ENCODE assay signal across 19 mouse cellular contexts in genomic region chr6:124345096-124345495, GRCm38 (mm10). TPM values are rescaled to one million over a fixed set of nuclear protein-coding genes. Genes with fewer than 3 reads are reported as not detected.
DNase-seq lines count a peak whose midpoint lies in the region; ATAC-seq and TF ChIP-seq lines count a peak whose summit lies in the region.
"Had no signal": no experiment of that assay in that cellular context is flagged by ENCODE, and none has a peak within 500 bp of the region (broad histone marks: within the 10 kb centered on the region; RNA-seq: fewer than 3 reads in every experiment).

No protein-coding gene starts in this region.

- no peak for DNase-seq in frontal cortex, postnatal 14 days (ENCODE audit: low spot score in 2 of 2)
- DNase-seq in left cerebral cortex, postnatal 25 days (ENCODE audit: low spot score in 2 of 2): peak; percentile 15 to 77
- no peak for DNase-seq in left cerebral cortex, adult 2 months (ENCODE audit: extremely low spot score in 1 of 2, low spot score in 2 of 2)
- peak; percentile 3 for DNase-seq in fibroblast of lung, adult 2 months (ENCODE audit: low read depth)
- peak; percentile 12 to 15 for DNase-seq in right cerebral cortex, postnatal 36 days (ENCODE audit: low spot score in 2 of 2)
- DNase-seq: adrenal gland, postnatal 25 days; B cell, adult 2 months; cerebellum, adult 8-10 months; kidney, adult 18-20 months; kidney, postnatal 10 days; lung, adult 2 months; lung, postnatal 4 days; thymus, postnatal 4 days had no signal

- H3K27me3 ChIP-seq in liver, embryonic 12.5 days (replicated peaks): no peaks in the 10 kb centered on the region

- no peaks in the 10 kb centered on the region for H3K4me1 ChIP-seq in liver, embryonic 12.5 days
- H3K4me1 ChIP-seq: heart, embryonic 10.5 days; midbrain, embryonic 10.5 days had no signal

- no peak for TF ChIP-seq CTCF in left cerebral cortex, adult 2 months (IDR thresholded peaks at IDR 0.05)

- no peak overlapping the region for H3K4me2 ChIP-seq in liver, embryonic 12.5 days

- H3K9me3 ChIP-seq in liver, embryonic 12.5 days (replicated peaks): no peaks in the 10 kb centered on the region
- H3K9me3 ChIP-seq: heart, embryonic 10.5 days; midbrain, embryonic 10.5 days had no signal

- no peak overlapping the region for H3K4me3 ChIP-seq in left cerebral cortex, adult 2 months
- no peak overlapping the region for H3K4me3 ChIP-seq in liver, embryonic 12.5 days
- H3K4me3 ChIP-seq: heart, embryonic 10.5 days; midbrain, embryonic 10.5 days had no signal

- H3K36me3 ChIP-seq in liver, embryonic 12.5 days: no peaks in the 10 kb centered on the region
- H3K36me3 ChIP-seq: heart, embryonic 10.5 days; midbrain, embryonic 10.5 days had no signal

- intact Hi-C loops in left cerebral cortex, postnatal 25 days (cut with DNase I): no loop called here
- intact Hi-C loops in left cerebral cortex, adult 2 months (cut with DNase I): no loop called here

- no peak overlapping the region for H3K27ac ChIP-seq in left cerebral cortex, adult 2 months
- no peak overlapping the region for H3K27ac ChIP-seq in liver, embryonic 12.5 days
- H3K27ac ChIP-seq: heart, embryonic 10.5 days; hindbrain, postnatal 0 days; midbrain, embryonic 10.5 days had no signal

- peak; percentile 90 for ATAC-seq in frontal cortex, adult (ENCODE audit: low TSS enrichment)
- no peak for ATAC-seq in liver, embryonic 12.5 days
- ATAC-seq: hindbrain, postnatal 0 days had no signal

- WGBS in liver, embryonic 12.5 days (ENCODE audit: insufficient replicate concordance): 72% methylated on average over 4 of the region's 4 CpGs

- no peak overlapping the region for H3K9ac ChIP-seq in liver, embryonic 12.5 days

RNA-seq across cellular contexts. Expression of gene Cd163, which starts 40.6 kb away (rescaled TPM):
- 1 to 10 TPM; 2.9 to 3.2 TPM for total RNA-seq in left cerebral cortex, postnatal 25 days (2021)
- total RNA-seq in left cerebral cortex, adult 2 months (2021): 1 to 10 TPM; 2.7 to 3.6 TPM
- polyA plus RNA-seq in liver, embryonic 12.5 days (2016; fragmentation: Nextera tagmentation; extraction: Ambion mirVana): 0.05 and 0.06 TPM in 2 replicates
- polyA plus RNA-seq: heart, embryonic 10.5 days; midbrain, embryonic 10.5 days; neural tube, embryonic 11.5 days had no signal

Comparison
In these comparisons a context has a peak if more than half of its experiments do, and no peak if none do; other contexts are left out.
1. DNase-seq: peak in left cerebral cortex, postnatal 25 days (2 of 2), fibroblast of lung, adult 2 months (single experiment) and right cerebral cortex, postnatal 36 days (2 of 2); none in frontal cortex, postnatal 14 days (0 of 2) and left cerebral cortex, adult 2 months (0 of 2).